Mouse (Mus musculus) thymus, adult 2 months (tissue): Measurements from ENCODE around the gene Itgb7. TPM values are rescaled to one million over a fixed set of nuclear protein-coding genes. Genes with fewer than 3 reads are reported as not detected.

ENCODE experiments used
- DNase-seq: peaks from one replicate; pipeline ENCODE4 v3.0.0; 2021
- H3K27ac ChIP-seq: fragments of 200-500 bp; 2 replicates; pipeline ENCODE4 v1.5.1; 2012; ENCODE audit warnings: low read length, control low read depth; ENCODE audit not compliant: control insufficient read depth, insufficient read depth
- H3K27me3 ChIP-seq: fragments of 200-500 bp; 2 replicates; pipeline ENCODE4 v1.6.1; 2012; ENCODE audit warnings: mild to moderate bottlenecking, low read length, moderate library complexity, mixed read lengths; ENCODE audit not compliant: control insufficient read depth, insufficient read depth
- H3K36me3 ChIP-seq: fragments of 200-500 bp; 2 replicates; pipeline ENCODE4 v1.6.1; 2012; ENCODE audit warnings: mild to moderate bottlenecking, low read length, moderate library complexity; ENCODE audit not compliant: control insufficient read depth, insufficient read depth
- H3K4me1 ChIP-seq: fragments of 200-500 bp; replicated peaks from 2 replicates; pipeline ENCODE4 v1.6.1; 2012; ENCODE audit warnings: low read length; ENCODE audit not compliant: control insufficient read depth, insufficient read depth
- H3K4me3 ChIP-seq: fragments of 200-500 bp; 2 replicates; pipeline ENCODE4 v1.5.1; 2012; ENCODE audit warnings: mild to moderate bottlenecking, low read length, control low read depth, moderate library complexity; ENCODE audit not compliant: control insufficient read depth, insufficient read depth
- CTCF ChIP-seq: fragments of 200-500 bp; IDR thresholded peaks from 2 replicates; pipeline ENCODE4 v1.5.1; 2012; ENCODE audit warnings: mild to moderate bottlenecking, control low read depth, low read length, moderate library complexity, borderline replicate concordance; ENCODE audit not compliant: control insufficient read depth, poor library complexity, insufficient read depth; ENCODE audit errors: extremely low read depth
- POLR2A ChIP-seq: fragments of 200-500 bp; IDR thresholded peaks from 2 replicates; pipeline ENCODE4 v1.6.1; 2012; ENCODE audit warnings: mild to moderate bottlenecking, low read length, control low read depth, moderate library complexity; ENCODE audit not compliant: control insufficient read depth, poor library complexity, insufficient read depth; ENCODE audit errors: extremely low read depth
- WGBS: fragments of 180-500 bp; shearing (Covaris S2); methylation state at CpG from one replicate; pipeline ENCODE4 v1.1.7; 2018; 5-methylcytosine and 5-hydroxymethylcytosine counted together
- polyA plus RNA-seq: library from polyadenylated mRNA; depleted of rRNA; stranded (reverse); fragments of >200 nt; gene quantifications from 2 replicates; pipeline ENCODE4 v1.2.3, GENCODE M21; 2012

Itgb7 gene
- polyA plus RNA-seq, 1 experiment = 82.8 TPM

GRCm38 (mm10) chr15:102204674-102205505, 26.9 kb downstream of the Itgb7 start, which contains the start of gene Csad:
Csad (minus strand) TSS chr15:102204724.
- H3K4me1 ChIP-seq = peaks cover 32% of the 10 kb centered on the region
- no peak for TF ChIP-seq POLR2A
- TF ChIP-seq CTCF = no peak
- H3K36me3 ChIP-seq = peaks cover 26% of the 10 kb centered on the region
- H3K27ac ChIP-seq = peak within 1 kb of the TSS; percentile 87
- no peak for DNase-seq
- no peaks in the 10 kb centered on the region for H3K27me3 ChIP-seq
- WGBS = 79% methylated on average over 19 of the region's 19 CpGs
- peak within 1 kb of the TSS; percentile 95 for H3K4me3 ChIP-seq

DNA sequence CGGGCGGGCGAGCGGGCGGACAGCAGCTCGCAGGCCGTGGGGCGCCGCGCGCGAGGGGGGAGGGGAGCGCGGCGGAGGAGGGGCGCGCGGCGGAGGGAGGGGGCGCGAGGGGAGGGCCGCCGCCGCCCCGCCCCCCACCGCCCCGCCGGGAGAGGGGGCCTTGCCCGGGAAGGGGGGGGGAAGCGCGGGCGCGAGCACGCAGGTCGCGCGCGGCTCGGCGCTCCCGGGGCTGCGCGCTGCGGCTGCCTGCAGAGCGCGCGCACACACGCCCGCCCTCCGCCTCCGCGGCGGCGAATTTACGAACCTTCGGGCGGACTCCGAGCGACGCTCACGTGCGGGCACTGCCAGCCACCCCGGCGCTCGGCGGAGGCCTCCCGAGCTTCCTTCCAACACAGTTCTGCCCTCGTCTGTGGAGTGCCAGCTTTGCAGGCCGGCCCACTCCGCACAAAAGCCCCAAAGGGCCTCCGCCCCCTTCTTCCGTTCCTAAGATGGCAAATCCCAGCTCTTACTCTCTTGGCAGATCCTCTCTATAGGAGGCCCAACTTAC, 27.8 kb downstream of the Itgb7 start:
- Histone ChIP-seq H3K4me3 (peak overlapping the region; percentile 95), H3K27me3 (no peaks in the 10 kb centered on the region), H3K27ac (peak overlapping the region; percentile 87), H3K4me1 (peaks cover 32% of the 10 kb centered on the region), H3K36me3 (peaks cover 18% of the 10 kb centered on the region)
- TF ChIP-seq POLR2A (no peak), CTCF (0 out of 2 replicates have a peak, but pooled peaks have one; percentile 25)
- 1% methylated on average over 46 of the region's 72 CpGs for WGBS
- DNase-seq = peak; percentile 73

- DNase-seq = peak; percentile 97
- peak; percentile 55; the same call in 1 of the 2 replicates for TF ChIP-seq CTCF
- peak; percentile 70 for TF ChIP-seq POLR2A
- H3K27me3 ChIP-seq = no peaks in the 10 kb centered on the region
- peak within 1 kb of the TSS; percentile 98 for H3K27ac ChIP-seq
- under 1% methylated on average over 68 of the region's 68 CpGs for WGBS
- H3K4me3 ChIP-seq = peak within 1 kb of the TSS; percentile 95
- peaks cover 11% of the 10 kb centered on the region for H3K36me3 ChIP-seq
- peaks cover 29% of the 10 kb centered on the region for H3K4me1 ChIP-seq
Measured at GRCm38 (mm10) chr15:102202971-102203834, 28.5 kb downstream of the Itgb7 start, which contains the start of gene Zfp740. Zfp740 (plus strand) TSS chr15:102203249.

DNA sequence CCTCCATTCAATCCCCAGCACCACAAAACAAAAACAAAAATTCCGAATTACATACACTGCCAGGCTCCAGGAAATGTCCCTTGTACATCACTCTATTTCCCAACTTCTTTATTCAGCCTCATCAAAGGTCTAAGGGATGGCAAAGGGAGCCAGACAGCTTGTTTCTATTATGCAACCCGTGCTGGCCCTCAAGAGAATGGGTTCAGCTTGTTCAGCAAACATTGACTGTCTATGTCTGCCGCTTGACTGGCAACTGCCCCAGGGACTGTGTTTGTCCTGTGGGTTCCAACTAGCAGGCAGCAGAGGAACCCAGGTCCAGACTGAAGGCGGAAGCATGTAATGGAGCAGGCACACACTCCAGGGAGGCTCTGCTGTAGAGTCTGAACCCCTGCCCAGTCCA, 32.9 kb downstream of the Itgb7 start:
- no peak for DNase-seq
- WGBS = 92% methylated on average over 4 of the region's 4 CpGs

DNA sequence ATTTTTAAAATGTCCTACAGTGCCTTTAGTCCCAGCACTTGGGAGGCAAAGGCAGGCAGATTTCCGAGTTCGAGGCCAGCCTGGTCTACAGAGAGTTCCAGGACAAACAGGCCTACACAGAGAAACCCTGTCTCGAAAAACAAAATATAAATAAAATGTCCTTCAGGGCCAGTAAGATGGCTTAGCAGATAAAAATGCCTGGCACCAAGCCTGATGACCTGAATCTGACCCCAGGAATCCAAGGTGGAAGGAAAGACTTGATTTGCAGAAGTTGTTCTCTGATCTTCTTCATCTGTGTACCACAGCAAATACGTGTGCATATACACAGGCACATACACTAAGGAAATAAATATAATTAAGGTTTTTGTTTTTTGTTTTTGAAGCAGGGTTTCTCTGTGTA, 36.4 kb downstream of the Itgb7 start:
- no peak overlapping the region for H3K4me3 ChIP-seq
- no peaks in the 10 kb centered on the region for H3K27me3 ChIP-seq
- 90% methylated on average over 4 of the region's 4 CpGs for WGBS
- no peaks in the 10 kb centered on the region for H3K36me3 ChIP-seq
- DNase-seq = no peak
- TF ChIP-seq CTCF (no peak), POLR2A (no peak)
- no peak overlapping the region for H3K27ac ChIP-seq
- H3K4me1 ChIP-seq = no peaks in the 10 kb centered on the region

More for the DNA sequence above, 32.9 kb downstream of the Itgb7 start:
- no peaks in the 10 kb centered on the region for H3K36me3 ChIP-seq
- H3K4me1 ChIP-seq = peaks cover 3% of the 10 kb centered on the region
- no peaks in the 10 kb centered on the region for H3K27me3 ChIP-seq
- TF ChIP-seq CTCF (no peak), POLR2A (no peak)
- no peak overlapping the region for H3K27ac ChIP-seq
- H3K4me3 ChIP-seq = no peak overlapping the region

DNA sequence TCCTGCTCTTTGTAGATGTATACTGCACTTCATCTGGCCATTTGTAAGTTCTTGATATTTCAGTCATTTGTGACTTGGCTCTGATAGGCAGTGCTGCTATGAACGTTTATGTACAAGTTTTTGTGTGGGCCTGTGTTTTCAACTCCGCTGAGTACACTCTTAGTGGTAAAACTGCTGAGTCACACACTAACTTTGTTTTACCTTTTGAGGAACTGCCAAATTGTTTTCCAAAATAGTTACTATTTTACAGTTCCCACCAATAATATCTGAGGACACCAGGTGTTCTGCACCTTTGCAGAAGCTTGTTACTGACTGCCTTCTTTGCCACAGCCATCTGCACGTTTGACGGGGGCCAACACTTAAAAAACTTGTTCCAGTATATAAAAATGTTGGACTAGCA, 37.3 kb downstream of the Itgb7 start:
- H3K4me1 ChIP-seq = no peaks in the 10 kb centered on the region
- no peaks in the 10 kb centered on the region for H3K36me3 ChIP-seq
- H3K4me3 ChIP-seq = no peak overlapping the region
- 29% methylated on average over 4 of the region's 4 CpGs for WGBS
- DNase-seq = no peak
- TF ChIP-seq POLR2A (no peak), CTCF (no peak)
- H3K27me3 ChIP-seq = no peaks in the 10 kb centered on the region
- no peak overlapping the region for H3K27ac ChIP-seq
